Mouse (Mus musculus): ENCODE measurements around the gene Lrrc36. TPM values are rescaled to one million over a fixed set of nuclear protein-coding genes. Genes with fewer than 3 reads are reported as not detected.

Lrrc36 gene
- polyA plus RNA-seq, 1 experiment from 2014 or later: 3.1 TPM

DNA sequence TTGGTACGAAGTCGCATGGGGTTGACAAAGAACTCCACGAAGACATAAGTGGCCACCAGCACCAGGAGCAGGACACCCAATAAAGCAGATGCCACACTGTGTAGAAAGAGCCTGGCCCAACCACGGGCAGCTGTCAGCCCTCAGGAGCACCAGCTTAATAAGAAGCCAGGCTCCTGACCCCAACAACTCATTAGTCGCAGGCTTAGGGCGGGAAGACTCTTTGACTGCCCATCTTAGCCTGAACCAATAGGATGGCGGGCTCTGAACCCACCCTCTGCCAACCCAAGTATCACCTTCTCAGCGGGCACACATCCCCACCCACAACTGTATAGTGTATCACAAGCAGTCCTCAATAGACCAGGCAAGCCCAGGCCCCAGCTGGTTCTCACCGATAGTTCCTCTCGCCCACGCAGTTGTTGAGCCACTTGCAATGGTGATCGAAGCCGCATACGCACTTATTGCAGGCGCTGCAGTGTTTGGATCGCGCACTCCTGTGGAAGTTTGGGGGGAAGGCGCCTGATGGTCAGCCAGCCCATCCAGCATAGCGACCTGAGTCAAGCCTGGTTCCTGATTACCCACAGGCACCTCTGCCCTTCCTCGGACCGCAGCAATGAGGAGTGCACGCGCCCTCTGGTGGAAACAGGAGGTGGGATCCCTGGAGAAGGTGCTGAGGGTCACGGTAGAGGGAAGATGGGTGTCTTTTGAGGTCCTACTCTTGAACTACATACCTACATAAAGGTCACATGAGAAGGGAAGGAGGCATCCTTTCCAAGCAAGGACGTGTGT, 63.5 kb downstream of the Lrrc36 start:
- Histone ChIP-seq H3K4me2 (replicated peaks) (no peak overlapping the region), H3K27me3 (peaks cover 18% of the 10 kb centered on the region), H3K4me3 (no peak overlapping the region), H3K9me3 (replicated peaks) (no peaks in the 10 kb centered on the region), H3K36me3 (peaks cover 7% of the 10 kb centered on the region; the same call in 1 of the 2 replicates), H3K9ac (no peak overlapping the region), H3K4me1 (peaks cover 55% of the 10 kb centered on the region), H3K27ac (no peak overlapping the region)
- 38% methylated on average over 25 of the region's 25 CpGs for WGBS
- no peak for ATAC-seq (ENCODE audit: low FRiP score)

- Histone ChIP-seq H3K9ac (no peak overlapping the region), H3K4me3 (no peak overlapping the region), H3K36me3 (peaks cover 7% of the 10 kb centered on the region; the same call in 1 of the 2 replicates), H3K9me3 (replicated peaks) (no peaks in the 10 kb centered on the region), H3K27me3 (peaks cover 13% of the 10 kb centered on the region; the same call in 1 of the 2 replicates), H3K4me2 (replicated peaks) (no peak overlapping the region), H3K4me1 (peaks cover 46% of the 10 kb centered on the region), H3K27ac (no peak overlapping the region)
- WGBS: 82% methylated on average over 3 of the region's 3 CpGs
- ATAC-seq (ENCODE audit: low FRiP score): no peak
Observed at GRCm38 (mm10) chr8:105477792-105478191, 64.4 kb downstream of the Lrrc36 start.

- peaks cover 22% of the 10 kb centered on the region for H3K4me1 ChIP-seq
- H3K27me3 ChIP-seq: 0 out of 2 replicates have a peak, but pooled peaks cover under 1% of the 10 kb centered on the region
- WGBS: 32% methylated on average over 2 of the region's 2 CpGs
- H3K4me2 ChIP-seq (replicated peaks): no peak overlapping the region
- no peaks in the 10 kb centered on the region for H3K9me3 ChIP-seq (replicated peaks)
- no peak for ATAC-seq (ENCODE audit: low FRiP score)
- no peak overlapping the region for H3K9ac ChIP-seq
- no peak overlapping the region for H3K4me3 ChIP-seq
- H3K27ac ChIP-seq: no peak overlapping the region
- peaks cover 3% of the 10 kb centered on the region; the same call in 1 of the 2 replicates for H3K36me3 ChIP-seq
Observed at GRCm38 (mm10) chr8:105481013-105481412, 67.6 kb downstream of the Lrrc36 start.

GRCm38 (mm10) chr8:105481453-105481852, 68.1 kb downstream of the Lrrc36 start:
- H3K9me3 ChIP-seq (replicated peaks): no peaks in the 10 kb centered on the region
- 71% methylated on average over 6 of the region's 6 CpGs for WGBS
- no peak overlapping the region for H3K27ac ChIP-seq

GRCm38 (mm10) chr8:105482123-105482522, 68.8 kb downstream of the Lrrc36 start:
- no peak overlapping the region for H3K4me2 ChIP-seq (replicated peaks)
- H3K4me3 ChIP-seq: no peak overlapping the region
- H3K9ac ChIP-seq: no peak overlapping the region
- ATAC-seq (ENCODE audit: low FRiP score): no peak
- H3K4me1 ChIP-seq: peaks cover 16% of the 10 kb centered on the region; the same call in 1 of the 2 replicates
- no peaks in the 10 kb centered on the region for H3K27me3 ChIP-seq
- no peak overlapping the region for H3K27ac ChIP-seq
- WGBS: 85% methylated on average over 8 of the region's 8 CpGs
- H3K36me3 ChIP-seq: no peaks in the 10 kb centered on the region
- no peaks in the 10 kb centered on the region for H3K9me3 ChIP-seq (replicated peaks)

More at GRCm38 (mm10) chr8:105481453-105481852, 68.1 kb downstream of the Lrrc36 start:
- peaks cover 21% of the 10 kb centered on the region for H3K4me1 ChIP-seq
- H3K9ac ChIP-seq: no peak overlapping the region
- no peak for ATAC-seq (ENCODE audit: low FRiP score)
- H3K4me2 ChIP-seq (replicated peaks): no peak overlapping the region
- no peak overlapping the region for H3K4me3 ChIP-seq
- no peaks in the 10 kb centered on the region for H3K36me3 ChIP-seq
- H3K27me3 ChIP-seq: no peaks in the 10 kb centered on the region

DNA sequence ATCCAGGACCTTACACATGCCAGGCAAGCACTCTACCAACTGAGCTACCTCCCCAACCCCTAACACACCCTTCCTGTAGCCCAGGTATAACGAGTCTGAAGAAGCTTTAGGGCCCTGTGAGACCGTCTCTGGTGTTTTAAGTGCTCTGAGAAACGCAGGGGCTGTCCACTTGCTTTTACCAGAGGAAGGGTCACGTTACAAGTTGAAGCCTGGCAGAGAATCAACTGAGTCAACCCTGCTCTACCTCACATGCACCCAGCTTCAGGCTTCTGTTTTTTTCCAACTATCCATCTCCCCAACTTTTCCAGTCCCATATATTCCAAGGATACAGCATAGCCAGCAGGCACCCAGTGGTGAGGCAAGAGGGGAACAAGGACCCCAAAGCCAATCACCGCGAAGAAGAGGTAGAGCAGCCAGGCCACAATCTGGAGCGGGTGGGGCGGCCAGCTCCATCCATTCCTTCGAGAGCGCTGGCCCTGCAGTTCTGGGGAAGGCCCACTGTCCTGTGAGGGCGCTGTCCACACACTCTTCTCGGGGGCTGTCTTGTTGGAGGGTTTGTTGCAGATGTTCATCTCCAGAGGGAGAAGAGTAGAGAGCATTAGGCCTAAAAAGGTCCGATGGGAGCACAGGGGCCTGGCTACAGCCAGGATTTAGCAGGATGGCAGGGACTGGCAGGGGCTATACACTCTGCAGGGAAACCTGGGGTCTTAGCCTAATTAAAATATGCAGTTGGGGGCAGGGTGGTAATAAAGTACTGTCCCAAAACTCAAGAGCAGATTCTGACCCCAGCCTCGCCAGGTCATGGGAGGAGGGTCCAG, 70.0 kb downstream of the Lrrc36 start:
- Histone ChIP-seq H3K27ac (no peak overlapping the region), H3K4me3 (no peak overlapping the region), H3K36me3 (no peaks in the 10 kb centered on the region), H3K9ac (no peak overlapping the region), H3K9me3 (replicated peaks) (no peaks in the 10 kb centered on the region), H3K27me3 (no peaks in the 10 kb centered on the region), H3K4me1 (peaks cover 16% of the 10 kb centered on the region; the same call in 1 of the 2 replicates), H3K4me2 (replicated peaks) (no peak overlapping the region)
- ATAC-seq (ENCODE audit: low FRiP score): peak; percentile 65; the same call in 1 of the 2 replicates
- WGBS: 34% methylated on average over 14 of the region's 14 CpGs

DNA sequence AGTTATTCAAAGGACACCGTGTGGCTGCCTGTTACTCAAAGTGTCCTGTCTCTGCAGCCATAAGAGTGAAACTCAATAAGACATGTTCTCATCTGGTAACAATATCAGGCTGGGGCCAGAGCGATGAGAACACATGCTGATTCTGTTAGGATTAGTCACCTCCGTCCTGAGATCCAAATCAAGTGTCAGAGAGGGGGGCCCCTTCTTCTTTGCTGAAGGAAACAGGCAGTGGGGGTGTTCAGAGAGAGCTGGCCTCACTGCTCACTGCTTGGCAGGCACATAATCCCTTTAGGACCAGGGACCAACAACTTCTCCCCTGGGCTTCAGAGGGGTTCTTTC, 70.6 kb downstream of the Lrrc36 start:
- peak overlapping the region; percentile 52 for H3K27ac ChIP-seq
- no peaks in the 10 kb centered on the region for H3K27me3 ChIP-seq
- H3K4me1 ChIP-seq: peaks cover 16% of the 10 kb centered on the region; the same call in 1 of the 2 replicates
- no peak overlapping the region for H3K9ac ChIP-seq
- H3K9me3 ChIP-seq (replicated peaks): no peaks in the 10 kb centered on the region
- no peaks in the 10 kb centered on the region for H3K36me3 ChIP-seq
- H3K4me2 ChIP-seq (replicated peaks): no peak overlapping the region
- 0 out of 2 replicates have a peak, but pooled peaks have one; percentile 36 for ATAC-seq (ENCODE audit: low FRiP score)
- no peak overlapping the region for H3K4me3 ChIP-seq
- WGBS: 40% methylated on average over 3 of the region's 3 CpGs

- Histone ChIP-seq H3K36me3 (no peaks in the 10 kb centered on the region), H3K4me3 (no peak overlapping the region), H3K9ac (no peak overlapping the region), H3K27ac (peak overlapping the region; percentile 52), H3K27me3 (no peaks in the 10 kb centered on the region), H3K4me2 (replicated peaks) (no peak overlapping the region), H3K9me3 (replicated peaks) (no peaks in the 10 kb centered on the region), H3K4me1 (peaks cover 16% of the 10 kb centered on the region; the same call in 1 of the 2 replicates)
- peak; percentile 45 for ATAC-seq (ENCODE audit: low FRiP score)
- 18% methylated on average over 2 of the region's 2 CpGs for WGBS
Observed at GRCm38 (mm10) chr8:105484392-105484791, 71.0 kb downstream of the Lrrc36 start.

- Histone ChIP-seq H3K9ac (no peak overlapping the region), H3K4me3 (no peak overlapping the region), H3K36me3 (no peaks in the 10 kb centered on the region), H3K4me2 (replicated peaks) (no peak overlapping the region), H3K4me1 (peaks cover 10% of the 10 kb centered on the region), H3K27me3 (no peaks in the 10 kb centered on the region), H3K9me3 (replicated peaks) (no peaks in the 10 kb centered on the region), H3K27ac (no peak overlapping the region)
- 75% methylated on average over 3 of the region's 3 CpGs for WGBS
- ATAC-seq (ENCODE audit: low FRiP score): no peak
Observed at GRCm38 (mm10) chr8:105488082-105488481, 74.7 kb downstream of the Lrrc36 start.

DNA sequence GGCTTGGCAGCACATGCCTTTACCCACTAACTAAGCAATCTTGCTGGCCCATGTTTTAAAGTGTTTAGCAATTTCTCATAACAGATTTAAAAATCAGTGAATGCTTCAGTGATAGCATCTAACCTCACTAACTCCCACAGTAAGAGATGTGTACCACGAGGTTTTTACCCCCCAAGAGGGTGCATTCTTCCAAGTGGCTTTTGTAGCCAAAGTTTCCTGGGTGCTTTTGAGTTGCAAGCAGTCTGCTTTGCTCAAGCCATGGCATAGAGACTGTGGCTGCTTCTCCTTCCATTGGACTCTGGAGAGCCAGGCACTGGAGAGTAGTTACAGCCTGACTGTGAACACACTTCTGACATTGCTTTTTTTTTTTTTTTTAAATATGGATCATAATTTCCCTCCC, 75.9 kb downstream of the Lrrc36 start:
- Histone ChIP-seq H3K36me3 (no peaks in the 10 kb centered on the region), H3K4me1 (peaks cover 3% of the 10 kb centered on the region; the same call in 1 of the 2 replicates), H3K4me2 (replicated peaks) (no peak overlapping the region), H3K4me3 (no peak overlapping the region), H3K9ac (no peak overlapping the region), H3K27me3 (no peaks in the 10 kb centered on the region), H3K27ac (no peak overlapping the region), H3K9me3 (replicated peaks) (no peaks in the 10 kb centered on the region)
- ATAC-seq (ENCODE audit: low FRiP score): no peak
- 35% methylated on average over 1 of the region's 1 CpGs for WGBS

DNA sequence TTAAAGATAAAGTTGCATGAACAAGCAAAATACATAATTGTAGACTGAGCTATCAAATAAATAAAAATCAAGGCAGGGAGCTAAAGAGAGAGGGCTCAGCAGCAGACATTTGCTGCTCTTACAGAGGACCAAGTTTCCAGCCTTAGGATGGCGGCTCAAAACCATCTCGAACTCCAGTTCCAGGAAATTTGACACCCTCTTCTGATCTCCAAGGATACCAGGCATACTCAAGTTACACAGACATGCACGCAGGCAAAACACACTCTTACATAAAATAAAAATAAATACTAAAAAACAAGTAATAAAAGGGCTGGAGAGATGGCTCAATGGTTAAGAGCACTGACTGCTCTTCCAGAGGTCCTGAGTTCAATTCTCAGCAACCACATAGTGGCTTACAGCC, 80.1 kb downstream of the Lrrc36 start:
- no peak for ATAC-seq (ENCODE audit: low FRiP score)
- Histone ChIP-seq H3K4me1 (peaks cover 25% of the 10 kb centered on the region), H3K36me3 (no peaks in the 10 kb centered on the region), H3K4me2 (replicated peaks) (no peak overlapping the region), H3K27me3 (no peaks in the 10 kb centered on the region), H3K4me3 (no peak overlapping the region), H3K27ac (no peak overlapping the region), H3K9ac (no peak overlapping the region), H3K9me3 (replicated peaks) (no peaks in the 10 kb centered on the region)
- 60% methylated on average over 3 of the region's 3 CpGs for WGBS

DNA sequence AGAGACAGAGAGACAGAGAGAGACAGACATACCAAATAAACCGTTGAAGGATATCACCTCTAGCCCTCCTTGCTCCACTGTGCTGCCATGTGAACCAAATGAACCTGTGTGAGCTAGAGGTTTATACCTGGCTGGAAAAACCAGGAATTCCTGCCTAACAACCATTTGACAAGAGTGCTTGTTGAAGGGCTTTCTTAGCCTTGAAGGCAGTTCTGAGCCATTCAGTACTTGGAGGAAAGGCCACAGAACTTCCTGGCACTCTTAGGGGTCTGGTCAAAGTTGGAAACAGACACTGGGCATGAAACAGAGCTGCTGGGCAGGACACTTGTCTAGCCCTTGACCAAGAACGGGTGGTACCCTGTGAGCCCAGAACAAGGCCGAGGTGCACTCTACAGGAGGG, 81.2 kb downstream of the Lrrc36 start:
- Histone ChIP-seq H3K4me3 (no peak overlapping the region), H3K4me2 (replicated peaks) (no peak overlapping the region), H3K27ac (peak overlapping the region; percentile 8; the same call in 1 of the 2 replicates), H3K4me1 (peaks cover 25% of the 10 kb centered on the region), H3K9ac (no peak overlapping the region), H3K36me3 (no peaks in the 10 kb centered on the region), H3K9me3 (replicated peaks) (no peaks in the 10 kb centered on the region), H3K27me3 (no peaks in the 10 kb centered on the region)
- ATAC-seq (ENCODE audit: low FRiP score): no peak
- 90% methylated on average over 3 of the region's 3 CpGs for WGBS
